ENCODE assay signal across 10 mouse cellular contexts in the genomic region with DNA sequence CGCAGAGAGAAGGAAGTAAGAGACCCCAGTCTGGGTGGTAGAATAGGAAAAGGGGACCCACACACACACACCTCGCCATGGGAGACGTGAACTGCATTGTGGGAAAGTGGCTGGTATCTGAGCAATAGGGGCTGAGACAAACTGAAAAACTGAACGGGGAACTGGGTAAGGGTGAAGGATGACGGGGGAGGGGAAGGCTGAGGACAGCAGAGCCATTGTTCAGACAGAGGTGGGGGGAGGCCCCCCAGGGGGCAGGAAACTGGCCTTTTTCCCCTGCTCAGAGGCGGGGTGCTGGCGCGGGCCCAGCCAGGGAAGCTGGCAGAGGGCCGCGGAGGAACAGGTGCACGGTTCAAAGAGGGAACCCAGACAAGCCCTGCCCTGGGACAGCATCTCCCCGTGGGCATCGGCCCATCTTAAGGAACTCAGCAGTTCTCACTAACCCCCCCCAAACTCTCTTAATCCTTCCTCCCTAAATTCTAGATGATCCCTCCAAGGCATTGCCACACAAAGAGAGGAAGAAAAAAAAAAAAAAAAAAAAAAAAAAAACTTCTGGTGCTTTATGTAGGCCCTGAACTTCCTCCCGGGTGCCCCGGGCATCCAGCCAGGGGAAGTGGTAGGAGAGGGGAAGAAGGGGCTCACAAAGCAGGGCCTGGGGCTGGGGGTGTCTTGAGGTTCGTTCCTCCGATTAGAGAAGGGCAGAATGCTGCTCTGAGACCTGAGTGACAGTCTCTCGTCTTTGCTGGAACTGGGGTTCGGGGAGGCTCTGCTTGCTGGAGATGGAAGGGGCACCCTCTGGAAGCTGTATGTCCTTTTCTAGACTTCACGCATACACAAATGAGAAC. TPM values are rescaled to one million over a fixed set of nuclear protein-coding genes. Genes with fewer than 3 reads are reported as not detected.
DNase-seq lines count a peak whose midpoint lies in the region; ATAC-seq and TF ChIP-seq lines count a peak whose summit lies in the region.
"Had no signal": no experiment of that assay in that cellular context is flagged by ENCODE, and none has a peak within 500 bp of the region (broad histone marks: within the 10 kb centered on the region; RNA-seq: fewer than 3 reads in every experiment).

No protein-coding gene starts in this region.

- no peak for TF ChIP-seq CTCF in cerebellum, adult 2 months (IDR thresholded peaks at IDR 0.05; ENCODE audit: borderline replicate concordance, insufficient read depth, low read depth, low read length)
- no peak for TF ChIP-seq CTCF in small intestine, adult 2 months (IDR thresholded peaks at IDR 0.05; ENCODE audit: extremely low read depth, insufficient read length, insufficient replicate concordance, low read depth, low read length)

- H3K4me1 ChIP-seq in cerebellum, adult 2 months (ENCODE audit: control insufficient read depth, insufficient read depth, low read length), result peaks cover 8% of the 10 kb centered on the region
- peaks cover 30% of the 10 kb centered on the region for H3K4me1 ChIP-seq in heart, embryonic 13.5 days
- peaks cover 49% of the 10 kb centered on the region for H3K4me1 ChIP-seq in small intestine, adult 2 months (ENCODE audit: control insufficient read depth, insufficient read depth, insufficient read length, low read length)

- H3K27me3 ChIP-seq in cerebellum, adult 2 months (ENCODE audit: control insufficient read depth, insufficient read depth, low read length), result no peaks in the 10 kb centered on the region
- peaks cover 28% of the 10 kb centered on the region; the same call in 1 of the 2 replicates for H3K27me3 ChIP-seq in heart, embryonic 13.5 days (replicated peaks)
- H3K27me3 ChIP-seq in small intestine, adult 2 months (ENCODE audit: control insufficient read depth, insufficient read depth, low read length), result no peaks in the 10 kb centered on the region

- H3K36me3 ChIP-seq in heart, embryonic 13.5 days, result no peaks in the 10 kb centered on the region
- H3K36me3 ChIP-seq in small intestine, adult 2 months (ENCODE audit: control insufficient read depth, insufficient read depth, low read length), result peaks cover 4% of the 10 kb centered on the region

- no peak overlapping the region for H3K4me3 ChIP-seq in cerebellum, adult 2 months (replicated peaks; ENCODE audit: insufficient read depth, low read depth, low read length)
- H3K4me3 ChIP-seq in heart, embryonic 13.5 days, result peak overlapping the region; percentile 23
- peak overlapping the region; percentile 76 for H3K4me3 ChIP-seq in small intestine, adult 2 months (ENCODE audit: low read depth, low read length)

- ATAC-seq in heart, embryonic 13.5 days (ENCODE audit: extremely low read depth, insufficient number of reproducible peaks, low FRiP score, low TSS enrichment), result no peak

- no peak overlapping the region for H3K27ac ChIP-seq in cerebellum, adult 2 months (ENCODE audit: insufficient read depth, low read length)
- peak overlapping the region; percentile 63 for H3K27ac ChIP-seq in heart, embryonic 13.5 days (replicated peaks)
- peak overlapping the region; percentile 94 for H3K27ac ChIP-seq in small intestine, adult 2 months (ENCODE audit: insufficient read depth, low read depth, low read length)

- peak overlapping the region; percentile 56 for H3K9ac ChIP-seq in heart, embryonic 13.5 days

- intact Hi-C loops in left cerebral cortex, postnatal 4 days (cut with DNase I), result no loop called here

- H3K9me3 ChIP-seq in heart, embryonic 13.5 days, result no peaks in the 10 kb centered on the region

- DNase-seq in left cerebral cortex, postnatal 4 days, result peak; percentile 66
- no peak for DNase-seq in left cerebral cortex, adult 11 months (ENCODE audit: low spot score)
- peak; percentile 49 to 50 for DNase-seq in cerebellum, adult 2 months
- peak; percentile 59 for DNase-seq in kidney, postnatal 10 days
- peak; percentile 59 for DNase-seq in lung, postnatal 25 days (ENCODE audit: low spot score)
- no peak for DNase-seq in urinary bladder, postnatal 25 days (ENCODE audit: low spot score)

- peak overlapping the region; percentile 59 for H3K4me2 ChIP-seq in heart, embryonic 13.5 days

- WGBS in cerebellum, adult 2 months, result 18% methylated on average over 20 of the region's 20 CpGs
- 34% methylated on average over 20 of the region's 20 CpGs for WGBS in heart, embryonic 13.5 days
- WGBS in small intestine, adult 2 months, result 14% methylated on average over 17 of the region's 20 CpGs

- TF ChIP-seq POLR2A in cerebellum, adult 2 months (IDR thresholded peaks at IDR 0.05; ENCODE audit: borderline replicate concordance, insufficient read depth, low read length), result no peak
- TF ChIP-seq POLR2A in small intestine, adult 2 months (IDR thresholded peaks at IDR 0.05; ENCODE audit: low read depth, low read length), result no peak

RNA-seq across cellular contexts. Expression of a gene that starts 3.7 kb away (rescaled TPM):
- total RNA-seq in left cerebral cortex, postnatal 4 days (2021), result under 1 TPM; 0.34 to 0.48 TPM
- 0.49 and 0.59 TPM in 2 replicates for polyA plus RNA-seq in cerebellum, adult 2 months (2012; rRNA removed)
- 2.9 and 5.3 TPM in 2 replicates for polyA plus RNA-seq in heart, embryonic 13.5 days (2015; fragmentation: Nextera tagmentation; extraction: Ambion mirVana)
- 61.9 and 95.5 TPM in 2 replicates for polyA plus RNA-seq in small intestine, adult 2 months (2012; rRNA removed)

RNA-seq across cellular contexts. Expression of a gene that starts 24.8 kb away (rescaled TPM):
- not detected for total RNA-seq in left cerebral cortex, postnatal 4 days (2021)
- not detected in 2 replicates for polyA plus RNA-seq in cerebellum, adult 2 months (2012; rRNA removed)
- not detected in 2 replicates for polyA plus RNA-seq in heart, embryonic 13.5 days (2015; fragmentation: Nextera tagmentation; extraction: Ambion mirVana)
- polyA plus RNA-seq in small intestine, adult 2 months (2012; rRNA removed), result 0.06 TPM in 1 of 2 replicates, not detected in the other
- total RNA-seq: adrenal gland, postnatal 36 days; left cerebral cortex, postnatal 14 days had no signal

RNA-seq across cellular contexts. Expression of a gene that starts 25.7 kb away (rescaled TPM):
- total RNA-seq in left cerebral cortex, postnatal 4 days (2021), result 10 to 100 TPM; 42.0 to 43.2 TPM
- polyA plus RNA-seq in cerebellum, adult 2 months (2012; rRNA removed), result 89.3 and 95.5 TPM in 2 replicates
- 18.1 and 19.3 TPM in 2 replicates for polyA plus RNA-seq in heart, embryonic 13.5 days (2015; fragmentation: Nextera tagmentation; extraction: Ambion mirVana)
- 29.9 and 54.2 TPM in 2 replicates for polyA plus RNA-seq in small intestine, adult 2 months (2012; rRNA removed)

RNA-seq across cellular contexts. Expression of a gene that starts 40.0 kb away (rescaled TPM):
- total RNA-seq in left cerebral cortex, postnatal 4 days (2021), result under 1 TPM in 1 of 2 experiments, not detected in 1; 0.46 TPM
- polyA plus RNA-seq in cerebellum, adult 2 months (2012; rRNA removed), result 0.22 and 0.39 TPM in 2 replicates
- not detected in 2 replicates for polyA plus RNA-seq in heart, embryonic 13.5 days (2015; fragmentation: Nextera tagmentation; extraction: Ambion mirVana)
- 0.15 TPM in 1 of 2 replicates, not detected in the other for polyA plus RNA-seq in small intestine, adult 2 months (2012; rRNA removed)
- total RNA-seq: left cerebral cortex, postnatal 14 days had no signal

RNA-seq across cellular contexts. Expression of a gene that starts 57.3 kb away (rescaled TPM):
- 10 to 100 TPM; 12.3 to 13.4 TPM for total RNA-seq in left cerebral cortex, postnatal 4 days (2021)
- 18.2 and 18.3 TPM in 2 replicates for polyA plus RNA-seq in cerebellum, adult 2 months (2012; rRNA removed)
- 4.5 and 4.6 TPM in 2 replicates for polyA plus RNA-seq in heart, embryonic 13.5 days (2015; fragmentation: Nextera tagmentation; extraction: Ambion mirVana)
- 0.84 and 1.5 TPM in 2 replicates for polyA plus RNA-seq in small intestine, adult 2 months (2012; rRNA removed)

Comparison
In these comparisons a context has a peak if more than half of its experiments do, and no peak if none do; other contexts are left out.
1. DNase-seq: peak in left cerebral cortex, postnatal 4 days (single experiment), cerebellum, adult 2 months (2 of 2), kidney, postnatal 10 days (single experiment) and lung, postnatal 25 days (single experiment); none in left cerebral cortex, adult 11 months (single experiment) and urinary bladder, postnatal 25 days (single experiment).